In the genomic region with DNA sequence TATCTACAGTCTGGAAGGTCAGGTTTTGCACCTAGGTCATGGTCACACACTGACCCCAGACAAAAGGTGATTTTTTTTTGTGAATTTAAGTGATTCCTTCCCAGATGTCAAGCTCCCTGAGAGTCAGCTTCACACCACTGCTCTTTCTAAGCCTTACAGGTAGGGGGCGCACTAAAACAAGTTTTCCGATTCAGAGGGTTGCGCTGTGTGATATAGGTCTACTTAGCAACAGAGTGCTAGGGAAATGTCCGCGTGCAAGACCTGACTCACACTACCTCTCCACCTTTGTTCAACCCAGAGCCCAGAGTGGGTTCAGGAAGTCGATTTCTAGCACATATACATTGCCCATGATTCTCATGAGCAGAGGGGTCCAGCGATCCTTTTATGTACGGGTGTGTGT, we compare ENCODE assay signal across 8 mouse cellular contexts.
DNase-seq lines count a peak whose midpoint lies in the region; ATAC-seq and TF ChIP-seq lines count a peak whose summit lies in the region.

No protein-coding gene starts in this region.

- no peaks in the 10 kb centered on the region for H3K36me3 ChIP-seq in forebrain, embryonic 10.5 days (replicated peaks)
- no peaks in the 10 kb centered on the region for H3K36me3 ChIP-seq in hindbrain, embryonic 14.5 days (replicated peaks; ENCODE audit: control insufficient read depth, insufficient read depth)
- H3K36me3 ChIP-seq in limb, embryonic 13.5 days = no peaks in the 10 kb centered on the region
- no peaks in the 10 kb centered on the region for H3K36me3 ChIP-seq in midbrain, postnatal 0 days (ENCODE audit: insufficient read depth, low read length)

- H3K4me1 ChIP-seq in forebrain, embryonic 10.5 days = peaks cover 3% of the 10 kb centered on the region; the same call in 1 of the 2 replicates
- no peaks in the 10 kb centered on the region for H3K4me1 ChIP-seq in hindbrain, embryonic 14.5 days (replicated peaks; ENCODE audit: control insufficient read depth, insufficient read depth, low read length)
- H3K4me1 ChIP-seq in limb, embryonic 13.5 days = no peaks in the 10 kb centered on the region
- 0 out of 2 replicates have a peak, but pooled peaks cover 3% of the 10 kb centered on the region for H3K4me1 ChIP-seq in midbrain, postnatal 0 days (ENCODE audit: insufficient read depth, low read length)

- peak; percentile 50 for DNase-seq in layer of hippocampus, adult 11-12 months (ENCODE audit: low spot score)
- DNase-seq in layer of hippocampus, adult 9-11 months = no peak
- peak; percentile 86 for DNase-seq in brain, adult 2 months (ENCODE audit: low read depth, low spot score)
- DNase-seq in forebrain, embryonic 10.5 days (ENCODE audit: extremely low spot score, low spot score) = peak; percentile 57
- DNase-seq in hindbrain, embryonic 14.5 days (ENCODE audit: low spot score) = peak; percentile 86
- DNase-seq in midbrain, postnatal 0 days (ENCODE audit: low spot score) = peak; percentile 85
- peak; percentile 60 for DNase-seq in telencephalon, adult 2 months (ENCODE audit: low read depth, low spot score)

- peak; percentile 48; the same call in 1 of the 2 replicates for ATAC-seq in hindbrain, embryonic 14.5 days (ENCODE audit: low FRiP score)
- ATAC-seq in limb, embryonic 13.5 days (ENCODE audit: low FRiP score, low read depth) = no peak
- 0 out of 2 replicates have a peak, but pooled peaks have one; percentile 31 for ATAC-seq in midbrain, postnatal 0 days (ENCODE audit: low FRiP score)

- H3K4me2 ChIP-seq in hindbrain, embryonic 14.5 days (replicated peaks) = peak overlapping the region; percentile 22; the same call in 1 of the 2 replicates
- peak overlapping the region; percentile 45 for H3K4me2 ChIP-seq in limb, embryonic 13.5 days (replicated peaks)
- H3K4me2 ChIP-seq in midbrain, postnatal 0 days (ENCODE audit: low read depth, low read length, poor library complexity, severe bottlenecking) = peak overlapping the region; percentile 6; the same call in 1 of the 2 replicates

- peaks cover 13% of the 10 kb centered on the region; the same call in 1 of the 2 replicates for H3K27me3 ChIP-seq in forebrain, embryonic 10.5 days (ENCODE audit: poor library complexity, severe bottlenecking)
- H3K27me3 ChIP-seq in hindbrain, embryonic 14.5 days (ENCODE audit: control insufficient read depth, insufficient read depth, low read length) = no peaks in the 10 kb centered on the region
- peaks cover 13% of the 10 kb centered on the region; the same call in 1 of the 2 replicates for H3K27me3 ChIP-seq in limb, embryonic 13.5 days
- 0 out of 2 replicates have a peak, but pooled peaks cover 4% of the 10 kb centered on the region for H3K27me3 ChIP-seq in midbrain, postnatal 0 days (ENCODE audit: insufficient read depth, low read length)

- H3K9me3 ChIP-seq in forebrain, embryonic 10.5 days = no peaks in the 10 kb centered on the region
- H3K9me3 ChIP-seq in hindbrain, embryonic 14.5 days (ENCODE audit: control insufficient read depth, low read length) = no peaks in the 10 kb centered on the region
- peaks cover 4% of the 10 kb centered on the region for H3K9me3 ChIP-seq in limb, embryonic 13.5 days
- no peaks in the 10 kb centered on the region for H3K9me3 ChIP-seq in midbrain, postnatal 0 days (ENCODE audit: low read length)

- 14% methylated on average over 8 of the region's 8 CpGs for WGBS in forebrain, embryonic 10.5 days
- 13% methylated on average over 8 of the region's 8 CpGs for WGBS in hindbrain, embryonic 14.5 days
- 8% methylated on average over 8 of the region's 8 CpGs for WGBS in limb, embryonic 13.5 days
- 12% methylated on average over 8 of the region's 8 CpGs for WGBS in midbrain, postnatal 0 days

- no peak overlapping the region for H3K9ac ChIP-seq in hindbrain, embryonic 14.5 days
- no peak overlapping the region for H3K9ac ChIP-seq in limb, embryonic 13.5 days
- no peak overlapping the region for H3K9ac ChIP-seq in midbrain, postnatal 0 days (replicated peaks; ENCODE audit: low read length, poor library complexity, severe bottlenecking)

- H3K27ac ChIP-seq in forebrain, embryonic 10.5 days = no peak overlapping the region
- H3K27ac ChIP-seq in hindbrain, embryonic 14.5 days = no peak overlapping the region
- H3K27ac ChIP-seq in limb, embryonic 13.5 days = no peak overlapping the region
- no peak overlapping the region for H3K27ac ChIP-seq in midbrain, postnatal 0 days (ENCODE audit: low read depth, low read length)

- H3K4me3 ChIP-seq in forebrain, embryonic 10.5 days = peak overlapping the region; percentile 27; the same call in 1 of the 2 replicates
- H3K4me3 ChIP-seq in hindbrain, embryonic 14.5 days (replicated peaks; ENCODE audit: low read length) = no peak overlapping the region
- H3K4me3 ChIP-seq in limb, embryonic 13.5 days = no peak overlapping the region
- no peak overlapping the region for H3K4me3 ChIP-seq in midbrain, postnatal 0 days (ENCODE audit: low read depth, low read length)

- peak; percentile 85 for TF ChIP-seq CTCF in midbrain, postnatal 0 days (IDR thresholded peaks at IDR 0.05)
